Mouse (Mus musculus) CD4-positive helper T cell, adult 2 months (primary cell): ENCODE measurements around the gene Ccz1.
A peak's percentile ranks its signal among the peaks of the same experiment; 100 is the strongest.

Source experiments
- DNase-seq: peaks from one replicate; pipeline ENCODE4 v3.0.0-alpha.2; 2012; ENCODE audit warnings: low read depth, missing footprints, low spot score

The Ccz1 gene

DNA sequence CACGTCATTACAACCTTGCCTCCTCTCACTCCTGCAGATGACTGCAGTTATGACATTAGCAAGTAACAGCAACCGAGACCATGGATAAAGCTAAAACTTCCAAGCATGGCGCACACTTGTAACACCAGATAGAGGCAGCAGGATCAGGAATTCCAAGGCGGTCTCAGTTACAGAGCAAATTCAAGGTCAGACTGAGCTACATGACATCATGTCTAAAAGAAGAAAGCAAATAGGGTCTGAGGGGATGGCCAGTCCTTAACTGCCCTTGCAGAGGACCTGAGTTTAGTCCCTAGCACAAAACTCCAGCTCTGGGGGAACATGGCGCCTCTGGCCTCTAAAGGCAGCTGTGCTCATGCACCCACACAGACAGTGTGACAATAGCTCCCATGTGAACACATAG lies 20.8 kb downstream of the Ccz1 start:
- no peak for DNase-seq

DNA sequence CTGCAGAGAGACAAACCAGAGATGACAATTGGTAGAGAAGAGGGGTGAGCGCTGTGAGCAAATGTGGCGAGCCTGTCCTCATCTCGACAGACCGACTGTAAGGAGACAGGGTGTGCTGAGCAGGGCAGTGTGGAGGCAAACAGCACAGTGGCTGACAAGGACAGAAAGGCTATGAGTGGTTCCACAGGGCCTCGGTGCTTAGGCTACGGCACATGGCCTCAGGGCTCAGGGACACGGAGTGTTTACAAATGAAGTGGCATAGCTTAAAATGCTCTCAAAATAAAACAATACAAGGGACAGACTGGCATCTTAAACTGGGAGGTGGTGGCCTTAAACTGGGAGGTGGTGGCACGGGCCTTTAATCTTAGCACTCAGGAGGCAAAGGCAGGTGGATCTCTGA lies 21.4 kb downstream of the Ccz1 start:
- no peak for DNase-seq

DNA sequence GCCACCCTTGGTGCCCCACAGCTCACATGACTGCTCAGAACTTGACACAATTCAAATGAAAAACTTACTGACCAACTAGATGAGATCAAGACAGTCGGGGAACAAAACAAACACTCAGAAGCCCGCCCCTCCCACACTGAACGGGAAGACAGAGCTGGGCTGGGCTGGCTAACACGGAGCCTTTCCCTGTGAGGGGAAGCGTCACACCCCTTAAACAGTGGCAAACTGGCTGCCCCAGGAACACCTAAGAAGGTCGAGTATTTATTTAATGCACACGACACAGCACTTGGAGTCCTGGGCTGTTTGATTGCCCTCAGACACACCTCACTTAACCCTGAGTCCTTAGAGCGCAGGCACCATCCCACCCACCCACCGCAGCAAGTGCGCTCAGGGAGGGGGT lies 22.0 kb downstream of the Ccz1 start:
- no peak for DNase-seq

DNA sequence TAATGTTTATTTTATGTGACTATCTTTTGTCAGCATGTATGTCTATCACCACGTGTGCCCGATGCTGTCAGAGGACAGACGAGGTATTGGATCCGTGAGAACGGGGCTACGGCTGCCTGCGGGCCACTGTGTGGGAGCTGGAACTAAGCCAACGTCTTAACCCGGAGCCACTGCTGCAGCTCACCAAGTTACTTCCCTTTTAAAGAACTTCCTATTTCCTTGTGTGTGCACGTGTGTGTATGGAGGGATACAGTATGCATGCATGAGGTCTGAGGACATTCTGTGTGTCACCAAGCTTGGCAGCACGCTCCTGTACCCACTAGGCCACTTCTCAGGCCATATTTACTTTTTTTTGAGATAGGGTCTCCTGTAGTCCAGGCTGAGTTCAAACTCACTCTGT lies 24.6 kb downstream of the Ccz1 start:
- no peak for DNase-seq

GRCm38 (mm10) chr5:143989046-143989445 lies 25.6 kb downstream of the Ccz1 start:
- no peak for DNase-seq

- DNase-seq: no peak
Measured at GRCm38 (mm10) chr5:143987596-143987995, 27.1 kb downstream of the Ccz1 start.

- no peak for DNase-seq
Measured at GRCm38 (mm10) chr5:143985381-143985780, 29.3 kb downstream of the Ccz1 start.

GRCm38 (mm10) chr5:143982361-143982760 lies 32.3 kb downstream of the Ccz1 start:
- no peak for DNase-seq

DNA sequence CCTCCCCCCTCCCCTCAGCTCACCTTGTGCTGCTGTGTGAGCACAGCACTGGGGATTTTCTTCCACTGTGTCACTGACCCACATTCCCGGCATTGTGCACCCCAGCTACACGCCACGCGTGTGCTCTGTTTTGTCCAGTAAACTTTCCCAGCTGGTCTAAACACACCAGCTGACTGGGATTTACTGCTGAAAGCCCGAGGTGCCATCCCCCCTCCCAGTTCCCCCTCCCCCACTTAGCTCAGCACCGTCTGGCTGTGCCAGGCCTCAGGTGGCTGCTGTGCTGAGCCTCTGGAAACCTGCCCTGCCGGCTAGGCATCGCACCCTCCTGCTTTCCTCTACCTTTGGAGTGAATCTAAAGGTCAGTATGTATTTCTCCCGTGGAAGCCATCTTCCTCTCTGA lies 33.8 kb downstream of the Ccz1 start:
- DNase-seq: no peak

GRCm38 (mm10) chr5:143976726-143977431 lies 37.8 kb downstream of the Ccz1 start:
- peak; percentile 9 for DNase-seq

DNA sequence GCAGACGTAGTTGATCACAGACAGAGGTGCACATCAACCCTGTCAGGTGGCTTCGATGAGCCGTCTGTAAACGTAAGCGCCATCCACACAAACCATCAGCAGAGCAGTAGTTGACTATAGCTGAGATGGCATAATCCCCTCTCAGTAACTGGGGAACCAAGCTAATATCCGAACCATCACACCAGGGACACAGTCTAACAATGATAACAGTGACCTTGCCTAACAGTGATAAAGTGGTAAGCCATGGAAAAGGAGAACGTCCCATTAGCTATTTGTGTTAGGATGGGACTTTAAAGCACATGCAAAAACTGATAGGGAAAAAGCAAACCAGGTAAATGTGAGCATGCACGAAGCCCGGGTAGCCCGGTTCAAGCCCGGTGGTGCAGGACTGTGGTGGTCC lies 38.4 kb downstream of the Ccz1 start:
- DNase-seq: no peak

DNA sequence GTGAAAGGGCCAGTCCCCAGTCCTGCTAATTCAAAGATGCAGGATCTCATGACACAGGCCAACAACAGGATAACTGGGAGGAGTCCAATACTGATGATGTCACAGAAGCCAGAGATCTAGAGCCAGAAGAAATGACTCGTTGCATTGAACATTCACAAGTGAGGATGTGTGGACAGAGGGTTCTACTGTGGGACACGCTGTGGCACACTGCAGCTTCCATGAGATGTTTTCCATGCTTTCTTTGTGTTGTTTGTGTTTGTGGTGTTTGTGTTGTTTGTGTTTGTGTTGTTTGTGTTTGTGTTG lies 39.1 kb downstream of the Ccz1 start:
- DNase-seq: no peak

DNA sequence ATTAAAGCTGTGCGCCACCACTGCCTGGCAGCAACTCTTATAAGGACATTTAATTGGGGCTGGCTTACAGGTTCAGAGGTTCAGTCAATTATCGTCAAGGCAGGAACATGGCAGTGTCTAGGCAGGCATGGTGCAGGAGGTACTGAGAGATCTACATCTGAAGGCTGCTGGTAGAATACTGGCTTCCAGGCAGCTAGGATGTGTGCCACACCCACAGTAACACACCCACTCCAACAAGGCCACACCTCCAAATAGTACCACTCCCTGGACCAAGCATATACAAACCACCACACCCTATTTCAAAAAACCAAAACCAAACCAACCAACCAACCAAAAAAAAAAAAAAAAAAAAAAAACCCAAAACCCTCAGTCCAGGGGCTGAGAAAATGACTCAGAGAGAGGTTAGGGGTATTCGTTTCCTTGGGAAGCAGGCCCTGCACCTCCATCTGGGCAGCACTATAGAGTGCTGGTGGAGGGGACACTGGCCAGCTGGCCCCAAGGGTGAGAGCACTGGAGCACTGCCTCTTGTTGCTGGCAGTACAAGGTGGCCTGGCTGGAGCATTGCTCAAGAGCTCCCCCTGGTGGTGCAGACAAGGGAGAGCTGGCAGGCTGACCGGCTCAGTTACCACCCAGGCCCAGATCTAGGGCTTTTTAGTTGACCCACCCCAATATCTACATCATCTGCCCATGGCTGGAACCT lies 39.6 kb downstream of the Ccz1 start:
- DNase-seq: peak; percentile 67

DNA sequence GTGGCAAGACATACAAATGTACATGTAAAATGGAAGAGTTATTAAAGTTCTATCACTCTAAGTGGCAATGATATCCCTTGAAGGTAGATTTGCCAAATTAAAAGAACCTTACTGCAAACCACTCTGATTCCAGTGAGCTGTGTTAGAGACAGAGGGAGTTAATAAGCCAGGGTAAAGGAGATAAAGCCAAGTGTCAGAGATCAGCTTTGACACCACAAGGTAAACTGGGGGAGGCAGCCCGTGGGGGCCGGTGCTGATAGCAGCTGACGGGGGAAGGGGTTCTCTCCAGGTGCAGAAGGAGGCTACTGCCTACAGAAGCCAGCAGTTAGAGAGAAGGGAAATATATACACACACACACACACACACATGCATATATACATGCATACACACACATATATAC lies 42.0 kb downstream of the Ccz1 start:
- DNase-seq: no peak

GRCm38 (mm10) chr5:143966671-143967070 lies 48.0 kb downstream of the Ccz1 start:
- DNase-seq: no peak

- no peak for DNase-seq
Measured at GRCm38 (mm10) chr5:143965586-143966345, 48.9 kb downstream of the Ccz1 start.

DNA sequence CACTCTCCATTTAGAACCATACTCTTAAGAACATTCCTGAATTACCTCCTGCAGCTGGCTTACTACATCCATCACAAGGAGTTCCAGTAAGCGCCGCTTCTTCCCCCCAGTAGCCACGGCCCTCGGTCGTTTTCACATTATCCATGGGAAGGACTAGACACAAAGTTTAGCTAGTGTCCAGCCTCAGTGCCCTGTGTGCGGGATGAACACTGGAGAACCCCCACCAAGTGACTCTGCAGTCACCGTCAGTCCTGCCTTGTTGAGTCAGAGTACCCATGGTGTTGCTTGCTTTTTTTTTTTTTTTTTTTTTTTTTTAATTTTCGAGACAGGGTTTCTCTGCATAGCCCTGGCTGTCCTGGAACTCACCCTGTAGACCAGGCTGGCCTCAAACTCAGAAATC lies 53.5 kb downstream of the Ccz1 start:
- DNase-seq: no peak

DNA sequence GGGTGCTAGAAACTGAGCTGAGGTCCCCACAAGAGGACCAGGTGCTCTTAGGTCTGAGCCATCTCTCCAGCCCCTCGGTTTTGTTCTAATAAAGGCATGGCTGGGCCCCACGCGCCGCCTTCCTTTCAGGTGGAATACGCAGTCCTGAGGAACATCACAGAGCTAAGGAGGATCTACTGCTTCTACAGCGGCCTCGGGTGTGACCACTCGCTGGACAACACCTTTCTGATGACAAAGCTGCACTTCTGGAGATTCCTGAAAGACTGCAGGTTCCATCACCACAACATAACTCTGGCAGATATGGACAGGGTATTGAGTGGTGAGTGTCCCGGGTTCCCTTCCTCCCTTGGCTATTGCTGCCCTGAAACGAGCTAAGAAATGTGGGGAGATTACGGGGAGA lies 55.1 kb downstream of the Ccz1 start:
- DNase-seq: no peak

DNA sequence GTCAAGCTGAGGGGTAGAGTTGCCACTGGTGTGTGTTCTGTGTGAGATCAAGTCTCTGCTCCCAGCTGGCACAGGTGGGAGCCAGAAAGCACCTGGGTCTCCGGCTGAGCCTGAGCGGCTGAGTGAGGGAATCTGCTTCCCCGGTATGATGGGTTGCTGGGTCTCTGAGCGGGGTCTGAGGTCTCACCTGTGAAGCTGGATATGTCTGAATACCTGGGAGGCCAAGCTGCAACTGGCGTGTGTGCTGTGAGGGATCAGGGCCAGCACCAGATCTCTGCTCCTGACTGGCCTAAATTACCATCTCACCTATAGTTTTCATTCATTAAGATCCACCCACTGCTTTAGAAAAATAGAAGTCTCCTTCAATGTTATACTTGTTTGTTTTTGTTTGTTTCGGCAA lies 57.6 kb downstream of the Ccz1 start:
- DNase-seq: no peak

DNA sequence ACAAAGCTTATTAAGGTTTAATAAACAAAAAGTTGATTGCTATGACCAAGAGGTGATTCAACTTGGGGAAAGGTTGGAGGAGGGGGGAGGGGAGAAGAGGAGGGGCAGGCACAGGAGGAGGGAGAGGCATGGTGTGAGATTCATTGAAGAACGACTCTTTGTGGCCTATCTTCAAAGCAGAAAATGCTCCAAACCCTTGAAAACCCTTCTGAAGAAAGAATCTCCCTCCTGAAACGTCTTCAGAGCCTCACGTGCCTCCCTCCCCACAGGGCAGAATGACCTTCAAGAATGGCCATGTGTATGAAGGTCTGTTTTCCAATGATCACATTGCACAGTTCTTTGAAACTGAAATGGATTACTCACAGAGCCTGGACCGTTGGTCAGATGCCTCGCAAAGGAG lies 64.7 kb downstream of the Ccz1 start:
- no peak for DNase-seq

- no peak for DNase-seq
Measured at GRCm38 (mm10) chr5:143948361-143948760, 66.3 kb downstream of the Ccz1 start.

GRCm38 (mm10) chr5:143943231-143944125 lies 71.2 kb downstream of the Ccz1 start:
- DNase-seq: no peak
